Mouse (Mus musculus) MN1 (cell line): ENCODE measurements around the gene Nucb2.

Experiments used
- DNase-seq: peaks from one replicate; pipeline ENCODE4 v3.0.0-alpha.2; 2016; ENCODE audit warnings: low spot score

The Nucb2 gene

GRCm38 (mm10) chr7:116519805-116520204 is 15.6 kb downstream of the Nucb2 start:
- DNase-seq = no peak

- DNase-seq = no peak
Measured at GRCm38 (mm10) chr7:116524577-116524976, 20.4 kb downstream of the Nucb2 start.

GRCm38 (mm10) chr7:116529793-116530192 is 25.6 kb downstream of the Nucb2 start:
- DNase-seq = no peak

- DNase-seq = no peak
Measured at GRCm38 (mm10) chr7:116530470-116530869, 26.3 kb downstream of the Nucb2 start.

DNA sequence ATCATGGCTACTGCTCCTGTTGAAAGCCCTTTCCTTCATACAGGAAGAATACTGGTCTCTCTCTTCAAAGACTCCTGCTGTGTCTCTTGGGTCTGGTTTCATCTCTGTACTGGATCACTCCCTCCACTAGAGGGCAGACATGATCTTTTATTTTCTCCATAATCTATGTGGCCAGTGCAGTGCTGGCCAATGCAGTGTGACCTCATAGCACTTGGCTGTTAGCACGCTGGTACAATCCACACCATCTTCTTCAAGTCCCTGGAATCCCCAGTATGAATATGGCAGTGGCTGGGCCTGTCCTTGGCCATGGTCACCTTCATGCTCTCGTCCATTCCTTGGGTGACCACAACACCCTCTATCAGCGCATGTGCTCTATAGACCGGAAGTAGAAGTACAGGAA is 27.1 kb downstream of the Nucb2 start:
- DNase-seq = peak; percentile 27

DNA sequence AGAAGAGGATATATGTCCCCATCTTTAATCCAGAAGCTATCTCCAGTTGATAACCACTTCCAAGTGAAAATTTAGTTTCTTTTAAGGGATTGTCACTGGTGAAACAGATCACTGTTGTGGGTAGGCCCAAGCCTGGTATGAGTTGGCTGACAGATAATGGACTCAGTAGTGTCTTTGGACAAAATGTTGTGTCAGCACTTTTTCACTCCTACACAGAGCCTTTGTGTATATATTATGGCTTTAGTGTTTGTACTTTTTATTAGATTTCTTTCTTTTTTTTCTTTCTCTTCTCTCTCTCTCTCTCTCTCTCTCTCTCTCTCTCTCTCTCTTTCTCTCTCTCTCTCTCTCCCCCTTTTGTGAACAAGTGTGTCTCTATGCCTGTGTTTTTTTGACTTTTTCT is 52.7 kb downstream of the Nucb2 start:
- no peak for DNase-seq

DNA sequence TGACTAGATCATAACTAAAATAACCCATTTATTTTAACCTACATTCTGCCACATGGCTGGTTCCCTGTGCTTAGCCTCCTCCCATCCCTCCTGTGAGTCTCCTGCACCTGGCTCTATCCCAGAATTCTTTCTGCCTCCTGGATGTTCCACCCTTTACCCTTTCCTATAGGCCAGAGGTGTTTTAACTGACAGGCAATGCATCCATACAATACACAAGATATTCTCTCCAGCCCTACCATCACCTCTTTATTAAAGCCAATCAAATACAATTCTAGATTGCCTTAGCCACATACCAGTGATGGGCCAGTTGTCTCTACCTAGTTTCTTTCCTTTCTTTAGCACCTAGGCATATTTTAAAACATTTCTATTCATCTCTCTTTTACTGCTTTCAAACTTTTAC is 70.4 kb downstream of the Nucb2 start:
- DNase-seq = no peak
